Mouse (Mus musculus) olfactory bulb, adult 2 months (tissue): ENCODE data around the gene Olfr1066. TPM values are rescaled to one million over a fixed set of nuclear protein-coding genes. Genes with fewer than 3 reads are reported as not detected.
"Not testable (repeated sequence)": the region's sequence is repeated elsewhere in the genome, so short reads cannot be mapped to it uniquely, and the experiment has no call there.

Source experiments
- H3K27ac ChIP-seq: fragments of 200-500 bp; 2 replicates; pipeline ENCODE4 v1.5.1; 2012; ENCODE audit warnings: low read depth, low read length; ENCODE audit not compliant: insufficient read depth
- H3K4me1 ChIP-seq: fragments of 200-500 bp; 2 replicates; pipeline ENCODE4 v1.6.1; 2012; ENCODE audit warnings: low read length; ENCODE audit not compliant: control insufficient read depth, insufficient read depth
- H3K4me3 ChIP-seq: fragments of 200-500 bp; 2 replicates; pipeline ENCODE4 v1.5.1; 2012; ENCODE audit warnings: mild to moderate bottlenecking, low read depth, low read length, moderate library complexity; ENCODE audit not compliant: insufficient read depth
- CTCF ChIP-seq: fragments of 200-500 bp; IDR thresholded peaks from 2 replicates; pipeline ENCODE4 v1.5.1; 2012; ENCODE audit warnings: low read depth, mild to moderate bottlenecking, low read length, moderate library complexity; ENCODE audit not compliant: insufficient read depth
- POLR2A ChIP-seq: fragments of 200-500 bp; IDR thresholded peaks from 2 replicates; pipeline ENCODE4 v1.6.1; 2012; ENCODE audit warnings: mild to moderate bottlenecking, low read depth, low read length, moderate library complexity; ENCODE audit not compliant: insufficient read depth
- WGBS: fragments of 180-500 bp; shearing (Covaris S2); methylation state at CpG from one replicate; pipeline ENCODE4 v1.1.7; 2018; 5-methylcytosine and 5-hydroxymethylcytosine counted together
- polyA plus RNA-seq: library from polyadenylated mRNA; stranded (reverse); fragments of >200 nt; gene quantifications from 2 replicates; pipeline ENCODE4 v1.2.4, GENCODE M21; 2012; ENCODE audit warnings: low replicate concordance; ENCODE audit not compliant: missing spikeins, insufficient read depth, insufficient read length

The Olfr1066 gene
- polyA plus RNA-seq: not detected in 2 replicates

DNA sequence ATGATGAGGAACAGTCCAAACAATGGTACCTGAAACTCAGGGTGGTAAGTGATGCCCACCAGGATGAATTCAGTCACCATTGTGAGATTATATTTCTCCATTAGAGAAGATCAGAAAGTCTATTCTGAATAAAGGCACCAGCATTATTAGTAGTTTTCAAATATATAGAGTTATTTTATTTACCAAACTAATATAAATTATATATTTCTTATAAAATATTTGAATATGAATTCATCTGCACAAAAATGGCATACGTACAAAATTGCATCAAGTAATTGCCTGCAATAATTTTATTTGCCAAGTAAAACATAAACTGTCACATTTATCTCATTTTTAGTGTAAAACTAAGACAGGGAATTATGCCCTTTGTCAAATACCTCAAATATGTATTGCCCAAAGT is at the start of gene Olfr1066:
Gene Olfr1066 (minus strand): TSS at position 101 of the 400 bp plus-strand sequence.
- Histone ChIP-seq H3K4me3 (no peak within 1 kb of the TSS), H3K4me1 (no peaks in the 10 kb centered on the region), H3K27ac (no peak within 1 kb of the TSS)
- 89% methylated on average over 1 of the region's 1 CpGs for WGBS
- no peak for TF ChIP-seq CTCF
- no peak for TF ChIP-seq POLR2A

DNA sequence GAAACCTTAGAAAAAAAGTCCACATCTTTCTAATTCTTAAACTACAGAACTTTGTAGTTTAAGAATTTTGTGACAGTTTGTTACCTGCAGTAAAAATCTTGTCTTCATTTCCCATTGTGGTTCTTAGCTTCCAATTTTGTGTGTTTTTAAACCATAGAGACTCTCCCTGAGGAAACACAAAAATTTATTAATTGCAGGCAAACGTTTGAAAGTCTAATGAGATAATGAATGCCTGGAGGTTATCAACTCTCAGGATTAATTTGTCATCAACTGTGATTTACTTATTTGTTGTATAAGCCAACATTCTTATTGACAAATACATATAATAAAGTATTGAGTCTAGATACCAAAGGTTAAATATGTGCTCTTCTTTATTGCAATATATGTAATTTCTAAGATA is 31.2 kb upstream of the Olfr1066 start, which contains the start of gene Olfr228:
Gene Olfr228 (minus strand): TSS at position 101 of the 400 bp plus-strand sequence.
- Histone ChIP-seq H3K4me1 (no peaks in the 10 kb centered on the region), H3K27ac (no peak within 1 kb of the TSS), H3K4me3 (no peak within 1 kb of the TSS)
- WGBS: 38% methylated on average over 1 of the region's 1 CpGs
- TF ChIP-seq POLR2A: no peak
- TF ChIP-seq CTCF: no peak

DNA sequence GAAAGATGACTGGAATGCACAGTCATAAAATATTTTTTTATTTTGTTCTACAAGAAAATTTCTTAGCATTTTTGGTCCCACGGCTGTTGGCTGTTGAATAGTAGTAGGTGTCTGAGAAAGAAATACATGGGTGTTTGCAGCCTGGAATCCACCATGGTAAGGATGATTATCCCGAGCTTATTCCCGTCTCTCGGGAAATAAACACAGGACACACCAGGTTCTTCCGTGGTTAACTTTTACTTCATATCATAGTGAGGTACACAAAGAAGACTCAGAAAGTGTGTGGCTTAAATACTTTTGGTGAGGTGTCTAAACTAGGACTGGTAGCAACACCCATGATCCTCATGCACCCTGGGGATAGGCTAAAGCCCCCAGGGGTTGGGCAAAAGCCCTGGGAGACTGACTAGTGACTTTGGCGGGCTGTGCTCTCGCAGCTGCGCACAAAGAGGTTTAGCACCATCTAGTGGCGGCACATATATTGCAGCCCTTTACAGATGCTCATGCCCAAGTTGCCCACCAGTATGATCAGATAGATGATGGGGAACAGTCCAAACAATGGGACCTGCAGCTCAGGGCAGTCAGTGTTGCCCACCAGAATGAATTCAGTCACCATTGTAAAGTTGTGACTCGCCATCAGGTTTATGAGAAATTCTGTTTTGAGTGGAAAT is 8.5 kb upstream of the Olfr1066 start:
- 29% methylated on average over 10 of the region's 10 CpGs for WGBS
- H3K4me3 ChIP-seq: no peak overlapping the region
- no peak overlapping the region for H3K27ac ChIP-seq
- TF ChIP-seq POLR2A: no peak
- peak; percentile 38; the same call in 1 of the 2 replicates for TF ChIP-seq CTCF
- H3K4me1 ChIP-seq: no peaks in the 10 kb centered on the region

DNA sequence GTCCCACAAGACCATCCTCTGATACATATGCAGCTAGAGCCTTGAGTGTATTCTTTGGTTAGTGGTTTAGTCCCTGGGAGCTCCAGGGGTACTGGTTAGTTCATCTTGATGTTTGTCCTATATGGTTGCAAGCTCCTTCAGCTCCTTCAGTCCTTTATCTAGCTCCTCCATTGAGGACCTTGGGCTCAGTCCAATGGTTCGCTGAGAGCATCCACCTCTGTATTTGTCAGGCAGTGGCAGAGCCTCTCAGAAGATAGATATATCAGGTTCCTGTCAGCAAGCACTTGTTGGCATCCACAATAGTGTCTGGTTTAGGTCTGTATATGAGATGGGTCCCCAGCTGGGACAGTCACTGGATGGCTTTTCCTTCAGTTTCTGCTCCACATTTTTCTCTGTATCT is 4.4 kb upstream of the Olfr1066 start:
- TF ChIP-seq POLR2A (no peak), CTCF (no peak)
- 67% methylated on average over 1 of the region's 1 CpGs for WGBS
- no peak overlapping the region for H3K27ac ChIP-seq
- H3K4me3 ChIP-seq: no peak overlapping the region
- no peaks in the 10 kb centered on the region for H3K4me1 ChIP-seq

DNA sequence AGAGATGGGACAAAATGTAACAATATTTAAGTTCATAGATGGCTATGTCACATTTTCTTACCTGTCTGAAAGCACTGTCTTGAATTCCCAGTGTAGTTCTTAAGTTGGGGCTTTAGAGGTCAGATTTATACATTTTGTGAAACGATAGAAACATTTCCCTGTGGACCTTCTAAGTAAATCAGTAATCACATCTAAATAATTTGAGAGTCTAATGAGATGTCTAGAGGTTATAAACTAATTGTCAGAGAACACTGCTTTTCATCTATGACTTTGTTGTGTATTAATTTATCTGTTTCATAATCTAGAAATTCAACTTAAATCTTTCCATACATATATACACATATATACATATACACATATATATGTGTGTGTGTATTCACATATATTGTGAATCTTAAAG is 5.6 kb downstream of the Olfr1066 start, which contains the start of gene Olfr1065:
Gene Olfr1065 (minus strand): TSS at position 101 of the 400 bp plus-strand sequence.
- WGBS: 60% methylated on average over 1 of the region's 1 CpGs
- H3K27ac ChIP-seq, H3K4me1 ChIP-seq, H3K4me3 ChIP-seq: not testable (repeated sequence)

DNA sequence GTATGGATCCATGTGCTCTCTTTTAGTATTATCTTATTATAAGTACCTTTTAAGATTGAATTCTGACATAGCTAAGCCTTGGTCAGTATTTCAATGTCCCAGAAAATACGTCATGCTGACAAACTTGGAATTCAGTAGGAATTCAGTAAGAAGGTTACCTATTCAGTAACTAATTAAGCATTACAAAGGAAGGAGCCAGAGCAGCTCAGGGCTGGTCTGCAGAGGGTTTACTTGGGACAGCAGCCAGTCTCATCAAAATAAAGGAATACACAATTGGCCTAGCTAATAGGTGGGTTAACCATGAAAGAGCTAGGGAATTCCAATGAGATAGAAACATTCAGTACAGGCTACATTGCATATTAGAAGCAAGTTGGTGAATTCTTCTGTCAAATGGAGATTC is 14.0 kb downstream of the Olfr1066 start:
- not testable (repeated sequence) for H3K27ac ChIP-seq, H3K4me1 ChIP-seq, H3K4me3 ChIP-seq
- WGBS: 36% methylated on average over 1 of the region's 1 CpGs

DNA sequence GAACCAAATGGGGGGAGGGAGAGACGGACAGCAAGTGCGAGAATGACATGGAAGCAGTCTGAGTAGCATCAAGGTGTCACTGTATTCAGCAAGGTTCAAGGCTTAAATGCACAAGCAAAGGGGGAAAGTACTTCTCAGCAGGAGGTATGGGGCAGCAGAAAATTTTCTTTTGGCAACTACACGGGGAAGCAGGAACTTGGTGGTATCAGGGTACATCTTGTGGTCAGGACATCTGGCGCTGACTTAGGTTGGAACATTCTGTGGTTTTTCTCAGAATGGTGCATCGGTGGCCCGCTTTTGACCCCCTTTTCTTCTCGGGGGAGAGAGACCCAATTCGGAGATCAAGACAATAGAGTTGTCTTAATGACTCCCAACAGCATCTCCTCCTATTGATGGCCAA is 27.6 kb downstream of the Olfr1066 start:
- H3K27ac ChIP-seq, H3K4me3 ChIP-seq, H3K4me1 ChIP-seq: not testable (repeated sequence)
- 88% methylated on average over 8 of the region's 8 CpGs for WGBS

DNA sequence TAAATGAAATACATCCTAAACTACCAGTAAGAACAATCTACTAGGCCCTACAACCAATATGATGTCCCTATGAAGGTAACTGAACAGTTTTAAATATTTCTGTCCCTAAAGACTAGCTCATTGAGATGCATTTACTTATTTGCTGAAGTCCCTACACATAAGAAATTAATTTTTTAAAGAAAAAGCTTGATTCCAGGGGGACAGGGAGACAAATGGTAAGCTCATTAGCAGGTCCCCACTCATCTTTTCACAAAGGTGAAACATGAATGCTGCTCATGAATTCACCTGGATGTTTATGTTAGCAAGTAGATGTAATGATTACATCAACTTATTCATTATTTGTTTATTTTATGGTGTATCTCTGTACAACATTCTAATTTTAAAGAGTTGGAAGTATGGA is 29.4 kb downstream of the Olfr1066 start, which contains the start of gene Olfr1062:
Gene Olfr1062 (minus strand): TSS at position 101 of the 400 bp plus-strand sequence.
- not testable (repeated sequence) for H3K4me1 ChIP-seq, H3K4me3 ChIP-seq, H3K27ac ChIP-seq

DNA sequence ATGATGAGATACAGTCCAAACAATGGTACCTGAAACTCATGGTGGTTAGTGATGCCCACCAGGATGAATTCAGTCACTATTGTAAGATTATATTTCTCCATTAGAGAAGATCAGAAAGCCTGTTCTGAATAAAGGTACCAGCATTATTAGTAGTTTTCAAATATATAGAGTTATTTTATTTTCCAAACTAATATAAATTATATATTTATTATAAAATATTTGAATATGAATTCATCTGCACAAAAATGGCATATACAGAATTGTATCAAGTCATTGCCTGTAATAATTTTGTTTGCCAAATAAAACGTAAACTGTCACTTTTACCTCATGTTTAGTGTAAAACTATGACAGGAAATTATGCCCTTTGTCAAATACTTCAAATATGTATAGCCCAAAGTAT is 42.1 kb downstream of the Olfr1066 start, which contains the start of gene Olfr1061:
Gene Olfr1061 (minus strand): TSS at position 101 of the 400 bp plus-strand sequence.
- 78% methylated on average over 1 of the region's 1 CpGs for WGBS
- H3K27ac ChIP-seq: no peak within 1 kb of the TSS
- H3K4me1 ChIP-seq: no peaks in the 10 kb centered on the region
- no peak for TF ChIP-seq POLR2A
- TF ChIP-seq CTCF: no peak
- no peak within 1 kb of the TSS for H3K4me3 ChIP-seq

Other genes with a start within 250 kb of the Olfr1066 start
- gene Olfr1046, start 237.0 kb downstream of the Olfr1066 start, polyA plus RNA-seq: not detected in 2 replicates
- gene Olfr1047, start 224.9 kb downstream of the Olfr1066 start, polyA plus RNA-seq: not detected in 2 replicates
- not detected in 2 replicates for gene Olfr1048, start 216.0 kb downstream of the Olfr1066 start, polyA plus RNA-seq
- gene Olfr1049, start 197.9 kb downstream of the Olfr1066 start, polyA plus RNA-seq: not detected in 2 replicates
- not detected in 2 replicates for gene Olfr1051, start 177.2 kb downstream of the Olfr1066 start, polyA plus RNA-seq
- gene Olfr1052, start 163.8 kb downstream of the Olfr1066 start, polyA plus RNA-seq: not detected in 2 replicates
- not detected in 2 replicates for gene Olfr1053, start 141.0 kb downstream of the Olfr1066 start, polyA plus RNA-seq
- not detected in 2 replicates for gene Olfr1054, start 120.8 kb downstream of the Olfr1066 start, polyA plus RNA-seq
- not detected in 2 replicates for gene Olfr1055, start 106.0 kb downstream of the Olfr1066 start, polyA plus RNA-seq
- gene Olfr1056, start 93.8 kb downstream of the Olfr1066 start, polyA plus RNA-seq: not detected in 2 replicates
- not detected in 2 replicates for gene Olfr1057, start 77.9 kb downstream of the Olfr1066 start, polyA plus RNA-seq
- not detected in 2 replicates for gene Olfr1058, start 67.7 kb downstream of the Olfr1066 start, polyA plus RNA-seq
- gene Olfr1061, start 42.2 kb downstream of the Olfr1066 start, polyA plus RNA-seq: not detected in 2 replicates
- gene Olfr1062, start 29.5 kb downstream of the Olfr1066 start, polyA plus RNA-seq: not detected in 2 replicates
- not detected in 2 replicates for gene Olfr1065, start 5.7 kb downstream of the Olfr1066 start, polyA plus RNA-seq
- gene Olfr228, start 31.1 kb upstream of the Olfr1066 start, polyA plus RNA-seq: not detected in 2 replicates
- gene Olfr1076, start 52.2 kb upstream of the Olfr1066 start, polyA plus RNA-seq: not detected in 2 replicates
- gene Olfr1079, start 86.2 kb upstream of the Olfr1066 start, polyA plus RNA-seq: not detected in 2 replicates
- not detected in 2 replicates for gene Olfr1080, start 102.0 kb upstream of the Olfr1066 start, polyA plus RNA-seq
- not detected in 2 replicates for gene Olfr1082, start 142.7 kb upstream of the Olfr1066 start, polyA plus RNA-seq
- gene Olfr1084, start 183.5 kb upstream of the Olfr1066 start, polyA plus RNA-seq: not detected in 2 replicates
- not detected in 2 replicates for gene Olfr1085, start 205.8 kb upstream of the Olfr1066 start, polyA plus RNA-seq
- not detected in 2 replicates for gene Olfr1086, start 223.8 kb upstream of the Olfr1066 start, polyA plus RNA-seq
- gene Olfr1087, start 242.1 kb upstream of the Olfr1066 start, polyA plus RNA-seq: not detected in 2 replicates